Mouse (Mus musculus) telencephalon, adult 2 months (tissue): Measurements from ENCODE around the gene Mrpl33.
"Not testable (repeated sequence)": the region's sequence is repeated elsewhere in the genome, so short reads cannot be mapped to it uniquely, and the experiment has no call there.

ENCODE experiments used
- DNase-seq: peaks from one replicate; pipeline ENCODE4 v3.0.0-alpha.2; 2011; ENCODE audit warnings: low read depth, low spot score

Mrpl33 gene

DNA sequence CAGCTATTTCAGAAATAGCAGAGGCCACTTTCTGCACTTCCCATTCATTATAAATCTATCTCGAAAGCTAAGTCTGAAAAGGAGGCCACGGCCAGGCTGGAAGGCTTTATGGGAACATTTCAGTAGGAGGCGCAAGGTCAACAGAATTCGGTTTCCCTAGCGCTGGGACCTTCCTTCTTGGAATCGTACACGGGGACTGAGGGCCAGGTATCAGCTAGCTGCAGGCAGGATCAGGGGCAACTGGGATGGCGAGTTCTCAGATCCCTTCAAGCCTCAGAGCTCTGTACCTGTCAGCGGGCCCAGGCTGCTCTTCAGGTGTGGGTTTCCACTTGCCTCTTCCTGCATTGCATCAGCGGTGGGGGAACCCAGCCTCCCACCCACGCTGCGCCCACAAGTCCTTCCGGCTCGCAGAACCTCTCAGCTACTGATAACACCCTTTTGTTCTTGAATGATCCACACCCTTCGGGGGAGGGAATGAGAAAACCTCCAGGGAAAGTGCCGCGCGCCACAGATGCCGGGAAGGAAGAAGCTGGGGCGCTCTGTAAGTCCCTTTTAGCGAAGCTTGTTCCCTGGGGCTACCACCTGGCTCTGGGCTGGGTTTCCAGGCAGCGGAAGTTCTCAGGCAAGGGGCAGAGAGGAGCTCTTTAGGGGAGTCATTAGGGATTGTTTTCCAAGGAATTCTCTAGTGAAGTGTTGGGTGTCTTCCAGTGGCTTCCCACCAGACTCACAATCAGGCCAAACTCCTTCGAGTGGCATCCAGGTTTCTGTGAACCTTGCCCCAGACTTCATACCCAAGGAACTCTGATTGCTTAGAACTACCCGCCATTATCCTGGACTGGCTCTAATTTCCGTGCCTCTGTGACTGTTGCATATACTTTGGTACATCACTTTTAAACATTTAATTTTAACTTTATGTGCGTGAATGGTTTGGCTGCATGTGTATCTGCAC lies at the start of gene Mrpl33:
Mrpl33 (plus strand) TSS at position 455 of the 949 bp plus-strand sequence.
- DNase-seq: no peak

DNA sequence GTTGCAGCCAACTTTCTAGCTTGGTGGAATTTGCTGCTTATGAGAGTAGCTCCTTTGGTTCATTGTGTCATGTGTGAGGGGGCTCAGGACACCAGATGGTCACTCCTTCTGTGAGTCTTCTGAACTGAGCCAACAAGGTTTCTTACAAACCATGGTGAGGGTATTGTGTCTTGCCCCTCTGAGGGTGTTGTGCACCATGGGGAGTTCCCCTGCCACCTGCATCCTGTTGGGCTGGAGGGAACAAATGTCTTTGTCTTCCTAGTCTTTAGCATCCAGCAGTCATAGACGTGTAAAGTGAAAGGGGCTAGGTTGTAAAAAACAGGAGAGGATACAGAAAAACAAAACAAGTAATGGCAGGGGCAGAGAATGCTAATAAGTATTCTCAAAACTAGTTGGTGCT lies 37.3 kb upstream of the Mrpl33 start:
- DNase-seq: no peak

GRCm38 (mm10) chr5:31560352-31560751 lies 36.4 kb upstream of the Mrpl33 start:
- DNase-seq: no peak

- peak; percentile 72 for DNase-seq
Observed at GRCm38 (mm10) chr5:31562036-31562666, 34.6 kb upstream of the Mrpl33 start.

DNA sequence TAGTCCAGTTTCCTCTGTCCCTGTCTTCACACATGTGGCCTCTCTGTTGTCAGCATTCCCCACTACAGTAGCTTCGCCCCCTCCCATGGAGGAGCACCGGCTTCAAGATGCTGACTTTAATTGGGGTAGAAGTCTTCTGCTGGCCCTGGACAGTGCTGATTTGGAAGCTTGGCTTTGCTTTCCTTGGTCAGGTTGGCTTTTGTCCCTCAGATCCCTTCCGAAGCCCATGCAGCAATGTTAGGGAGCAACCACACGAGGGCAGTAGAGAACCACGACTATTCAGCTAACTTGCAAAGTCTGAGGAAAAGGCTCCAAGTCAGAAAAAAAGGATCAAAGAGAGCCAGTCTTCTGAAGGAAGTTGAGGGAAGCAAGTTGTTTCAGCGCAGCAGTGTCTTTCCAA lies 33.2 kb upstream of the Mrpl33 start:
- peak; percentile 75 for DNase-seq

GRCm38 (mm10) chr5:31563905-31564304 lies 32.8 kb upstream of the Mrpl33 start:
- DNase-seq: no peak

DNA sequence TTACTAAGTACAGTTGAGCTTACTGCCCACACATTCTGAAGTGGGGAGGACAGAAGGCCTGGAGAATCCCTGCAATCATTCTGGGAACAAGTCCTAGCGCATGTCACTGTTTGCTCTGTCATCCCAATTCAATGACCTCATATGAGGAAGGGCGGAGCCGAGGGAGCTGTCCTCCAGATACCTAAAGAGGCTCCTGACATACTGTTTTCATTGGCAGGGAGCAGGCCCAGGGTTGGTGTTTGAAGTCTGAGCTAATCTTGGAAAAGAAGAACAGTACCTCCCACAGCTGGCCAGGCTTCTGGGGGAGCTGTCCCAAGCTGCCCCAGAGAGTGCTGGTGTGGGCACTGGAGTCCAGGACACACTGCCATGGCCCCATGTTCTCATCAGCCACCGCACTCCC lies 31.8 kb upstream of the Mrpl33 start:
- DNase-seq: no peak

- DNase-seq: no peak
Observed at GRCm38 (mm10) chr5:31566026-31566425, 30.7 kb upstream of the Mrpl33 start.

- DNase-seq: no peak
Observed at GRCm38 (mm10) chr5:31566457-31566856, 30.3 kb upstream of the Mrpl33 start.

GRCm38 (mm10) chr5:31567951-31568657 lies 28.6 kb upstream of the Mrpl33 start:
- DNase-seq: no peak

GRCm38 (mm10) chr5:31571023-31571608 lies 25.6 kb upstream of the Mrpl33 start:
- peak; percentile 76 for DNase-seq

- DNase-seq: no peak
Observed at GRCm38 (mm10) chr5:31573722-31574121, 23.0 kb upstream of the Mrpl33 start.

- DNase-seq: peak; percentile 85
Observed at GRCm38 (mm10) chr5:31576539-31576975, 20.2 kb upstream of the Mrpl33 start.

DNA sequence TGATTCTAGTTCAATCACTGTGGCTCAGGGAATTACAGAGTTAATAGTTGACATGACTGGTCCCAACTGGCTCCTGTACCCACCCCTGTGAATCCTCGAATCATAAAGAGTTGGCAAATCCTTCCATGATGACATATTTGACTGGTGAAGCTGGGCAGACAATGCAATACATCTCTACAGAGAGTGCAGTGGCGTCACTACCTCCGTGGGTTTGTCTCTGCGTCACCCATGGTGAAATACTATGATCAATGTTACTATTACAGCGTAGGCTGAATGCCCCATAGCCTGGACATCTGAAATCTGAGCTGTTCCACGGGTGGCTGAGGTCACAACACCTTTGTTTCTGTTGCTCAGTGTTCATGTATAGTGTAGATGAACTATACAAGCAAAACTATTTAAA lies 15.5 kb upstream of the Mrpl33 start:
- no peak for DNase-seq

- DNase-seq: no peak
Observed at GRCm38 (mm10) chr5:31581932-31582331, 14.8 kb upstream of the Mrpl33 start.

DNA sequence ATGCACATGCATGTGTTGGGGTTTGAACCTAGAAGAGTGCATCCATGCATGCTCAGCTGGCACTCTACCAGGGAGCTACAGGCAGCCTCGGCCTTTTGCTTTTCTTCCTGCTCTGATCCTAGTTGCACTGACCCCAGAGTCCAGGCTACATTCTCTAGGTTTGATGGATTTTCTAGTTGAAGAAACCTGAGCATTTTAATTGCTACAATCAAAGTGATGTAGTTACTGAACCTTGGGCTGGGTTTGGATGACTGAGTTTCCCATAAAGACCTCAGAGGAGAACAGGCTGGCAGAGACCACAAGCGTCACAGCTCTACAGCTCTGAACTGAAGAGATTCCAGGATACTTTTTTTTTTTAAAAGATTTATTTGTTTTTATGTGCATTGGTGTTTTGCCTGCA lies 13.5 kb upstream of the Mrpl33 start:
- no peak for DNase-seq

DNA sequence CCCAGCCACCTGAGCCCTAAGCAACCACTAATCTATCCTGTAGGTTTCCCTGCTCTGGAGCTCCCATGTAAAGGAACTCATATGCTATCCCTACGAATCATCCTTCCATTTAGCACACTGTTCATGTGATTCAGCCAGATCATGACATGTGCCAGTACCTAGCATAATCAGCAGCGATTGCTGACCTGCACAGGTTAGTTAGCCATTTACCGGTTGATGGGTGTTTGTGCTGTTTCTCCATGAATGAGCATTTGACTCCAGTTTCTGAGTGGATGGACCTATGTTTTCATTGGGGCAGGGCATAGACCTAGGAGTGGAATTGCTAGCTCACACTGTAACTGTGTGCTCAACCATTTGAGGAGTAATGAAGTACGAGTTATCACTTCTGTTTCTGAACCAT lies 11.2 kb upstream of the Mrpl33 start:
- DNase-seq: no peak

DNA sequence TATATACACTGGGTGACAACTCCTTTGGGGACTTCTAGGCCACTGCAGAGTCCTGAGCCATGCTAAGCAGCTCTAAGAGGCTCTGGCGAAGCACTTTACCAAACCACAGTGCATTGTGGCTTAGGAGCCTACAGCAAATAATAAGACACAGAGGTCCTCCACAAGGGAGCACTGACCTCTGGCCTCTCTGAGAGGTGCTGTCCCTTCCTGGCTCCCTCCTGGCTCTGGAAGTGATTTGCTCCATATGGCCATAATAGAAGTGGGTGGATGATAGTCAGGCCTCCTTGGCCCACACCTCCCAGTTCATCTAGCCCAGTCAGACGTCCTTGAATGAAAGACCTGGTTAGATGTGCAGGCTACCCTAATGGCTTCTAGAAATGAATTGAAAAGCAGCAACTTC lies 8.7 kb upstream of the Mrpl33 start:
- no peak for DNase-seq

DNA sequence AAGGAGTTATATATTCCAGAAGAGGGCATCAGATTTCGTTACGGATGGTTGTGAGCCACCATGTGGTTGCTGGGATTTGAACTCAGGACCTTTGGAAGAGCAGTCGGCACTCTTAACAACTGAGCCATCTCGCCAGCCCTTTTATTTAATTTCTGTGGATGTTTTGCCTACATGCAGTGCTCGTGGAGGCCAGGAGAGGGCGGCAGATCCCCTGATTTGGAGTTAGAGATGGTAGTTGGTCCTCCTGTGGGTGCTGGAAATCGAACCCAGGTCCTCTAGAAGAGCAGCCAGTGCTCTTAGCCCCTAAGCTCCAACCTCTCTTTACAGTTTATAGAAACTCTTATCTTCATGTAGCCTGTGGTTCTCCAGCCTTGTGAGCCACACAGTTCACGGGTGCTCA lies 8.1 kb upstream of the Mrpl33 start:
- DNase-seq: not testable (repeated sequence)

DNA sequence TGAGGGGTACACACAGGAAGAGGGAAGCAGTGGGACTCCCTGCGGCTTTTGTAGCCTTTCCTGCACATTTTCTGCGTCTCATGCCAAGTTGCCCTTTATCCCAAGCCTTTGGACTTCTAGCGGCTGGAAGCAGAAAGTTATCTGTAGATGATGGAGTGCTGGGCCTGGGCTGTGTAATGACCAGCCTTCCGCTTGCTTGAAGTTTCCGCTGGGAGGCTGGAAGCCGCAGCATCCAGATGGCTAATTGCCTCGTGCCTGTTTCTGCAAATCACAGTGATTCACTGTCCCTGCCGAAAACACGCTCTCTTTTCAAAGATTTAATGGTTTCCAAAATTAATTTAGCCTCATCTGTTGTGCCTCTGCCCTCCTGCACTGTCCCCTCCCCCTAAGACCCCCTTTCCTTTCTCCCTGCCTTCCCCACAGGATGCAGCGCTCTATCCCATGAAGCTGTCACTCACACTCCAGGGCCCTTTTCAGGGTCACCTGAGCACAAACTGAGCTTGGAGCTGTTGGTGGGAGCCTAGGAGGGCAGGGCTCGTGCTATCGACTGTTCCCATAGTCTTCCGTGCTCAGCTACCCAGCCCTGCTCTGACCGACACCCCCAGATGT lies 6.9 kb upstream of the Mrpl33 start:
- no peak for DNase-seq

DNA sequence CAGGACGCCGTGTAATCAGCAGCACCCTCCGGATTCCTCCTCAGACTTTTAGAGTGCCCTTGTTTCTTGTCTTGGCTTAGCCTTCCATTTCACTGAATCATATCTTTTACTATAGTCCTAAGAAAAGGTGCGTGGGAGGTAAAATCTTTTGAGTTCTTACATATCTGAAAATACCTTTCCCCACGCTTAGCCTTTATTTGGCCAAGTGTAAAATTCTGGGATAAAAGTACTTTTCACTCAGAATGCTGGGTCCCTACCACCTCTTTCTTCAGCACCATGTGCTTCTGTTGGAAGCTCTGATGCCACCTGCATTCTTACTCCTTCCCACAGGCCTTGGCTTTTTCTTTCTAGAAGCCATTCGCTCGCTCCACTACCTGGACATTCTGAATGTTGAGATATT lies 5.6 kb upstream of the Mrpl33 start:
- peak; percentile 84 for DNase-seq
